Mouse (Mus musculus): Measurements from ENCODE around the gene Ndufaf3.
"Not testable (repeated sequence)": the region's sequence is repeated elsewhere in the genome, so short reads cannot be mapped to it uniquely, and the experiment has no call there.

Gene Ndufaf3

DNA sequence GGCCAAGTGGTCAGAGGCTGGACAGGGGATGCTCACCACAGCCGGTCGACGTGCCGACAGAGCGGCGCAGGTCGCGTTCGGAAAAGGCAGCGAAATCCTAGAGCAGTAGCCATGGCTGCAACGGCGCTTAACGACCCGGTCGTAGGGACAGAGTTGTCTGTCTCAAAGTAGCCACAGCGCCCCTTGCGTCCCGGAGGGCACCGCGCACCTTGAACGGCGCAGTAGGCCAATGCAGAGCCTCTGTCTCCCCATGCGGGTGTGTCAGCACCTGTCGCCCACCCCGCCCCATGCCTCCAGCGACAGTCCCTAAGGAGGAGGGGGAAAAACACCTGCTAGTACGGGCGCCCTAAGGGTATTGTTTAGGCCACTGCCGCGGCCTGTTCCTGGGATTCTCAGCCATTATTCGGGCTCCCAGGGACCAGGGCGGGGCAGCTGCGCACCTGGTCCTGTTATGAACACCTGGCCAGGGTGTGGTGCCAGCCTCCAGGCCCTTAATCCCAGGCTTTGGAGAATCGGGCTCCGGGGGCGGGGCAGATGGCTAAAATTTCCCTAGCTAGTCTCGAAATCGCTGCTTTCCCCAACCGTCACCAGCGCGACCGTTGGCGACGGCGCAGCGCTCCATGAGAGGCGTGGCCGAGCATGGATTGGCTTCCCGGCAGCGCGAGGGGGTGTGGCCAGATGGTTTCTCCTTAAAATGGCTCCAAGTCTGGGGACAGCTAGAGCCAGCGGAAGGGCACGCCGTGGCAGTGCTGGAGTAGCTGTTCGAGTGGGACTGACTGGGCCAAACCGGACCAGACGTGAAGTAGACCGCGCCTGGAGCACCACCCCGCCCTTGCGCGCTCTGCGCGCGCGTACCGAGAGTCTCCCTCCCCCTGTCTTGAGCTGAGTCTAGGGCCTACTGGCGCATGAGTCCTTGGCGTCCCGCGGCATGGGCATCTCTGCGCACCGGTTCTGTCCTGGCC, at the start of gene Ndufaf3:
Ndufaf3 (minus strand) TSS at position 620 of the 962 bp plus-strand sequence.
- DNase-seq (ENCODE audit: low read depth), result peak; percentile 92

DNA sequence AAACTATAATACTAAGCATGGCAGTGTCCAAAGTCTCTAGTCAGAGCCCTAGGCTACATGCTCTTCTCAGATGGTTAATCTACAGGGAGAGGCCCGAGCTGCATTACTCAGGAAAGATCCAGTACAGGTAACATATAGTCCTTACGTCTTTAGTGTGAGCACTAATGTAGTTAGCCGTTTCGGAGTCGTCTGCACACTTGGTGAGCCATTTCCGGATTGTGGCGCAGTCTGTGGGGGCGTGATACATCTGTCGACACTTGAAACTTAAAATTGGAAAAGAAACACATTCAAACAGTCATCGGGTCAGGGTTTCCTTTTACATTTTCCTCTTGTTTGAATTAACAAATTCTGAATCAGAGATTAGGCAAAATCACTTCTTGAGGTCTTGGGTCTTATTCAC, 44.3 kb upstream of the Ndufaf3 start:
- no peak for DNase-seq (ENCODE audit: low read depth)

DNA sequence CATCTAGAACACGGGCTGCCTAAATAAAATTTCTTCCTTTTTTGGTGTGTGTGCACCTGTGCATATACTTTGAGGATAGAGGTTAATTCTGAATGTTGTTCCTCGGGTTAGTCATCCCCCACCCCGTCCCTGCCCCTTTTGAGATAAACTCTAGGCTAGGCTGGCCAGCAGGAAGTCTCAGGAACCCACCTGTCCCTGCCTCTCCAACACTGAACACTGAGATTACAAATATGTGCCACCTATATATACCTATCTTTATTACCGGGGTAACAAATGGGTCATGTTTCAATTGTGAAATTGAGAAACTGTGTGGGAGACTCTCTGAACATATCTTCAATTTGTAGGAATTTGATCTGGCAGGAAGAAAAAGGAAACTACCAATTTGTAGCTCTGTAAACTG, 41.7 kb upstream of the Ndufaf3 start:
- no peak for DNase-seq (ENCODE audit: low read depth)

DNA sequence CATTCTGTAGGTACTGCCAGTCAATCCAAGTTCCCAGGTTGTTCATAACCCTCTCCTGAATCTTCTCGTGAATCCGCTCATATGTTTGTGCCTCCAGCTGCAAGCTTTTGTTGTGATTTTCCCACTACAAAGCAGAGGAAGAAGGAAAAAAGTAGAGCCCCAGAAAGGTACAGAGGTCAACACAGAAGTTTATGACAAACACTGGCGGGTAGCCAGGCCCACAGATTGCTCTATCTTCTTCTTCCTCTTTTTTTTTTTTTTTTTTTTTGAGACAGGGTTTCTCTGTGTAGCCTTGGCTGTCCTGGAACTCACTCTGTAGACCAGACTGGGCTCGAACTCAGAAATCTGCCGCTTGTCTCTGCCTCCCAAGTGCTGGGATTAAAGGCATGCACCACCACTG, 40.7 kb upstream of the Ndufaf3 start:
- not testable (repeated sequence) for DNase-seq (ENCODE audit: low read depth)

DNA sequence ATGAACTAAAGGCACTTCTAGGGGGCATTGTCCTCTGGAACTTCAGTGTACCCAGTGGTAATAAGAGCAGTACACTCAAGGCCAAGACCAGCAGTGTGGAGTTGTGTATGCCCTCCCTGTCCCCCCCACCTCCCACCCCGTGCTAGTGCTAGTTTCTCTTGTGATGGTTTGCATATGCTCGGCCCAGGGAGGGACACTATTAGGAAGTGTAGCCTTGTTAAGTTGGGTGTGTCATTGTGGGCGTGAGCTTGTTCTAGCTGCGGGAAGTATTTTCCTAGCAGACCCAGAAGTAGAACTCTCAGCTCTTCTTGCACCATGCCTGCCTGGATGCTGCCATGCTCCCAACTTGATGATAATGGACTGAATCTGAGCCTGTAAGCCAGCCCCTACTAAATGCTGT, 34.8 kb upstream of the Ndufaf3 start:
- DNase-seq (ENCODE audit: low read depth), result no peak

DNA sequence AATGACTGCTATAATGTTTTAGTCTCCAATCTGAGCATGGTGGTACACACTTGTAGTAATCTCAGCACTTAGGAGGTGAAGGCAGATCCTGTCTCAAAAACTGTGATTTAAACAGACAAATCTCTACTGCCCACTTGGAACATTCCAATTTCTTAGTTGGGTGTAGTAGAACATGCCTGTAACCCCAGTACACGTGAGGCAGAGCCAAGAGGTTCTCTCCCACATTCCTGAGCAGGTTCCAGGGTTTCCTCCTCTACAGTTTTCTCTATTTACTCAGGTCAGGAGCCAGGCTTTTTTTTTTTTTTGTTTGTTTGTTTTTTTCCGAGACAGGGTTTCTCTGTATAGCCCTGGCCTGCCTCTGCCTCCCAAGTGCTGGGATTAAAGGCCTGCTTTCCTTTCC, 32.8 kb upstream of the Ndufaf3 start:
- no peak for DNase-seq (ENCODE audit: low read depth)

DNA sequence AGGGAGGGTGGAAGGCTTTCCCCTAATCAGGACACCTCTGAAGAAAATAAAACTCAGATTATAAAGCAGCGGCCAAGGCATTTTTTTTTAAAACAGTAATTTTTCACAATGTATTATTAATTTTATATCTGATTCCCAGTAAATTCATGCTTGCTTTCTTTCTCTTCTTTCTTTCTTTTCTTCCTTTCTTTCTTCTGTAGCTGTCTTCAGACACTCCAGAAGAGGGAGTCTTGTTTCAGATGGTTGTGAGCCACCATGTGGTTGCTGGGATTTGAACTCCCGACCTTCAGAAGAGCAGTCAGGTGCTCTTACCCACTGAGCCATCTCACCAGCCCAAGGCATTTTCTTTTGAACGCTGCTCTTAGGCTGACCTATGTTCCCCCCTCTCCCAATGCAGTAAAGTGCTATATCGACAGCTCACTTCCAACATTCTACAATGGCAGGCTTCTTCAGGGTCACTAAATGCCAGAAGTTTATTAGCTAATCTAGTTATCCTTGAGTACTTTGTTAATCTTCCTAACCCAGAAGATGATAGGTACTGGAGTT, 31.9 kb upstream of the Ndufaf3 start:
- no peak for DNase-seq (ENCODE audit: low read depth)

DNA sequence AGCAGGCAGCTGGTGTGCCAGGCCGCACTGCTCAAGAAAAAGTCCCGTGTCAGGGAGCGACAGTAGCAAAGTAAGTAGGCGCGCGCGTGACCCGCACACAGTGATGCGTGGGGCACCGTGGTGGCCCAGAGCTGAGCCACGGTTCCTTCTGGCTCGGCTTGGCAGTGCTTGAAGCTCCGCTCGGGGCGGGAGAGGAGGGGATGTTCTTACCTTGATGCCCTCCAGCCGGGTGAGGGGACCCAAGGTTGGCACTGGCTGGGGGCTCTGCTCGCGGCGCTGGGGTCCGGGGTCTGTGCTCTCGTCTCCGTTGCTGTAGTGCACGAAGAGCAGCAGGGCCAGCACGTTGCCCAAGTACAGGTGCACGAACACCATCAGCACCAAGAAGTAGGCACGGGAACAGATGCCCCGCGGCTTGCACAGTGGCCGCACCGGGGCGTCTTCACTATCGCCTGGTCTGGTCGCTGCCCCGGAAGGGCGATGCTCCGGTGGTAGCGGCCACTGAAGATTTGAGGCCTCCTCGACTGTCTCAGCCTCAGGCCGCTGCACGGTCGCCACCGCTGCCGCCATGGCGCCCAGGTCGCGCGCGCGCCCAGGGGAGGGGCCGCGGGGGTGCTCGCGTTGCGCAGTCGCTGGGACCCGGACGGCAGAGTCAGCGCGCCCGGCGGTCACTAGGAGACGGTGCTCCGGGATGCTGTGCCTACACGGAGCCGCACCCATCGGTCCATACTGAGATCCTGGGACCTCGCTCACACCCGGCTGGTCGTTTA, 29.9 kb upstream of the Ndufaf3 start, which contains the start of gene P4htm:
P4htm (minus strand) TSS at position 670 of the 767 bp plus-strand sequence.
- DNase-seq (ENCODE audit: low read depth), result no peak

DNA sequence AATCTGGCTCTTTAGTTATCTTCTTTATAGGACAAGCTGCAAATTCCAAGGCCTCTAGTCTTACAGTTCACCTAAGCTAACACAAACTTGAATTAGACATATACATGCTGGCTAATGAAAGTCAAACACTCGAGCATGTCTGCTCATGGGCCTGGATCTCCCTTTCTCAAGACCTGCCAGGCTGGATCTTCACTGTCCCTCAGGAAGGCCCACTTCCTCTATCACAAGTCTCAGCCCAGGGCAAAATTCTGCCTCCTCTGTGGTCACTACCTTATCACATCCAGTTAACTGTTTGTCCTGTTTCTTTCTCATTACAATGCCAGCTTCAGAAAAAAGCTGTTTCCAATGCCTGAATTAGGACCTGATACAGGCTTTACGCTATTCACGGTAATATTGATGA, 27.1 kb upstream of the Ndufaf3 start:
- DNase-seq (ENCODE audit: low read depth), result no peak

DNA sequence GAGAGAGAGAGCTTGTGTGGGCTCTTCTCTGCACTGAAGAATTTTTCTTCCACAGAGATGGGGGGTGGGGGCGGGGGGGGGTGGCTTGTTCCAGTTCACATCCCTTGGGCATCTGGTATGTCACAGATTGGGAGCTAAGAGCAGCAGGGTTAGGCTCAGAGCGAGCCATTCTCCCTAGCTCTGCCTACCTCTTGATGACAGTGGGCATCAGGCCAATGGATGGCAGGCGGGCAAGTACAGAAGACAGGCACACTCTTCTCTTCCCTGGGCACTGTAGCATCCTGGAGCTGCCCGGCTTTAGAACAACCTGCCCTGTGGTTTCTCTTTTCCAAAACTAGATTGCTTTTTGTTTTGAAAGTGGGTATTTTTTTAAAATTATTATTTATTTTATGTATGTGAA, 24.2 kb upstream of the Ndufaf3 start:
- no peak for DNase-seq (ENCODE audit: low read depth)

DNA sequence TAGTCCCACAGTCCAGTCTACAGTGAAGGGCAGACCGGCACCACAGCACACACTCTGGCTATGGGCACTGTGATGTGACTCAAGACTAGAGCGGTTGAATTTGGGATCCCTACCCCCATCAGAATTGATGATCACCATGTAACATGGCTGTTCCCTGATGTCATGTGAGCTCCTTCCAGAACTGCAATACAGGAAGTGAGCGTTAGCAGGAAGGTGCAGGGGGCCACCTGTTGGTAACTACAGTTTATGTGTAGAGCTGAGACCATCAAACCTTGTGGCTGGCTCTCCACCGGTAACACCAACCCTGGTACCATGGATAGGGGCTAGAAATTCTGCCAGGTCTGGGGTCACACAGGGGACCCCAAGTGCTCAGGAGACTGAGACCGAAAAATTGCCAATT, 22.0 kb upstream of the Ndufaf3 start:
- DNase-seq (ENCODE audit: low read depth), result no peak

DNA sequence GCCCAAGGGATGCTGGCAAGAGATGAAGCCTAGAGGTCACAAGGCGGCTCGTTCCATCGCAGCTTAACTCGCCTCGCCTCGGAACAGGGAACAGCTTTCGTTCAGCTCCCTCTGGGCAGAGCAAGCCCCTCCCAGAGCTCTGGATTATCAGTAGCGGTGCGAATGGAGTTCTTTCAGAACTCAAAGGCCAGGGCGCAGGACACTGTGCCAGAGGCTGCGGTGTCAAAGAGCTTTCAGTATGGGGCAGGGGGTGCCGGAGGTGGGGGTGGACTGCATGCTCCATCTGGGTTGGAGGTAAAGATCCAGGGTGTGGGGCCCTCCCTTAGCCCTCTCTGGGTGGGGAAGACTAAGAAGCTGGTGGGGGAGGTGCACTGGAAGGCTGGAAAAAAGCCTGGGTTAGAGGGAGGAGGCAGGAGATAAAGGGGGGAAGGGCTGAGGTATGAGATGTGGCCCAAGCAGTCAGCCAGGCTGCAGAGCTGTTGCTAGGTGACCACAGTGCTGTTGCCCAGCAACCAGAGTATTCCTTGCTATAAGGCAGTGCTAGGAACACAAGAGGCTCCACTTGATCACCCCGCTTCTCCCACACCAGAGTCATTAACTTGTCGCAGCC, 20.4 kb upstream of the Ndufaf3 start:
- DNase-seq (ENCODE audit: low read depth), result no peak

DNA sequence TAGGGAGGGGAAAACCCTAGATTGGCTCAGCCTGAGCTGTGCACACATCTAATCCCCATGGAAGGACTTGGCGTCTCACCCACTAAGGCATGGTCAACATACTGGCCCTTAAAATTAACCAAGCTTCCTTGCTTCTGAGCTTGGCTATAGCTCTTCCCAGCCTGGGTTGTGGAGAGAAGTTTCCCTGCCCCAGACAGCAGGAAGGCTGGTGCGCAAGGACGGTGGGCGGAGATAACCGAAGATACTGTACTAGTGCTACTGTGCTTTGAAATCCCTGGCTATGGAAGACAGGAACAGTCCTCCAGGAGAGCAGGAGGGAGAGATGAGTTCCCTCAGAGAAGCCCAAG, 12.1 kb upstream of the Ndufaf3 start:
- no peak for DNase-seq (ENCODE audit: low read depth)

DNA sequence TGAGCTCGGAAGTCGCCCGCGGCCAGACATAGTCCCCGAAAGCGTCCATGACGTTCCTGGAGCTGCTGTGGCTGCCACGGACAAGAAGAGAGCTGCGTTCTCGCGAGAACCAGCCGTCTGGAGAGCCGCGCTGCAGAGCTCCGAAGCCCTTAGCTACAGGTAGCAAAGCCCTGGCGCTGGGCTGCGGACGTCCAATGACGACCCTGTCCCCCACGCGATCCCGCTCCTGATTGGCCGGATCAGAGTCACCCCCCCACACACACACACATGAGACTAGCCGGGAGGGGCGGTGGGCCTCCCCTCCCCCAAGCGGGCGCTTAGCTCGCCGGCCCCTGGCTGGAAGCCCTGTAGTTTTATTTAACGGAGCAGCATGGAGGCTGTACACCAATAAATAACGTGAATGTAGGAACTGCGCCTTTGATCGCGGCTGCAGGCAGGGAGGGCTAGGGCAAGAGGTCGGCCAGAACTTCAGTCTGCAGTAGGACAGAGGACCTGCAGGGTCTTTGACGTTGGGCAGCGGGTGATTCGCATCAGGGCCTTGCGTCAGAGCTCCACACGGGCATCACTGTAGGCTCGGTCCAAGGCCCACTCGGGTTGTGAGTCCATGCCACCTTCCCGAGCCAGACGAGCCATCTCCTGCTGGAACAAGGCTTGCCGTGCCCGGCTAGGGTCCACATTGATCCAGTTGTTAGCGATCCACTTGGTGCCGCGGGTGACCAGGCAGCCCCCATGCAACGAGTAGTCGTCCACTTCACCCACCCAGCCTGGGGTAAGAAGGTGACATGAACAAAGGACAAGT, 11.5 kb upstream of the Ndufaf3 start, which contains the start of gene Wdr6:
Wdr6 (minus strand) TSS at position 195 of the 799 bp plus-strand sequence.
- DNase-seq (ENCODE audit: low read depth), result peak; percentile 82

DNA sequence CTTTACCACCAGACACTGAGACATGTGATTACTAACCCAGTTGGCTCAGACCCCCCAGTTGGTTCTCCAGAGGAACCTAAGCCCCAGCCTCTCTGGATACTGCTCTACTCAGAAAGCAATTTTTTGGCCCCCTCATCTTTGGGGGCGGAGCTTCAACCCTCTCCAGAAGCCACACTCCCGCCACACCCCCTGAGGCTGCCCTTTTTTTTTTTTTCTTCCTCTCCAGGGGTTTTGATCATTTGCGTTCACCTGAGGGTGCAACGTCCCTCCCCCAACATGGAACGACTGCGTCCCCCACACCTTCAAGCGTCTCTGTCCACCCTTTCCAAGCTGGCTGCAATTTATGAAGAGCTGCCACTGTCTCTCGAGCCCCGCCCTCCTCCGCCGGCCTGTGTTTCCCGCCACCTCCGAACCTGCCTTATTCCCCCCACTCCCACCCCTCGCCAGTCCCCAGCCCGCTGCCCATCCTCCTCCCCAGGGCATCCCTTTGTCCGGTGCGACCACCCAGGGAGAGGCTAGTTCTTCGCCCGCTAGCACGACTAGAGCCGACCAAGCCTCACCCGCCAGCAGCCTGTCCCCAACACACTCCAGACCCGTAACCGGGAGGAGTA, 10.8 kb upstream of the Ndufaf3 start:
- no peak for DNase-seq (ENCODE audit: low read depth)

DNA sequence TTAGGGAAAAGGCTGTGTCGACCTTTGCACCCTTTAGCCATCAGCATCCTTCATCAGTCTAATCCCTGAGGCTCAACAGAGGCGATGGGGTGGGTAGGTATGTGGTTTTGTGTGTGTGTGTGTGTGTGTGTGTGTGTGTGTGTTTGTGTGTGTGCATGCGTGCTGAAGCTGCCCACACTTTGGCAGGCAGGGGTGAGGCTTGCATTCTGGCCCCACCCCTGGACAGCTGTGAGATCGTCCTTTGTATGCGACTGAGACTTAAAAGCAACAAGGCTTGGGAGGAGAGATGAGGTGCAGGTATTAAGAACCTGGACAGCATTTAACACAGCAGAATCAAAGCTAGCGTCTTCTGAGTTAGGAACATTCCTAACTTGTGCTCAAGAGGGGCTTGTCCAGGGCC, 9.8 kb upstream of the Ndufaf3 start:
- no peak for DNase-seq (ENCODE audit: low read depth)

DNA sequence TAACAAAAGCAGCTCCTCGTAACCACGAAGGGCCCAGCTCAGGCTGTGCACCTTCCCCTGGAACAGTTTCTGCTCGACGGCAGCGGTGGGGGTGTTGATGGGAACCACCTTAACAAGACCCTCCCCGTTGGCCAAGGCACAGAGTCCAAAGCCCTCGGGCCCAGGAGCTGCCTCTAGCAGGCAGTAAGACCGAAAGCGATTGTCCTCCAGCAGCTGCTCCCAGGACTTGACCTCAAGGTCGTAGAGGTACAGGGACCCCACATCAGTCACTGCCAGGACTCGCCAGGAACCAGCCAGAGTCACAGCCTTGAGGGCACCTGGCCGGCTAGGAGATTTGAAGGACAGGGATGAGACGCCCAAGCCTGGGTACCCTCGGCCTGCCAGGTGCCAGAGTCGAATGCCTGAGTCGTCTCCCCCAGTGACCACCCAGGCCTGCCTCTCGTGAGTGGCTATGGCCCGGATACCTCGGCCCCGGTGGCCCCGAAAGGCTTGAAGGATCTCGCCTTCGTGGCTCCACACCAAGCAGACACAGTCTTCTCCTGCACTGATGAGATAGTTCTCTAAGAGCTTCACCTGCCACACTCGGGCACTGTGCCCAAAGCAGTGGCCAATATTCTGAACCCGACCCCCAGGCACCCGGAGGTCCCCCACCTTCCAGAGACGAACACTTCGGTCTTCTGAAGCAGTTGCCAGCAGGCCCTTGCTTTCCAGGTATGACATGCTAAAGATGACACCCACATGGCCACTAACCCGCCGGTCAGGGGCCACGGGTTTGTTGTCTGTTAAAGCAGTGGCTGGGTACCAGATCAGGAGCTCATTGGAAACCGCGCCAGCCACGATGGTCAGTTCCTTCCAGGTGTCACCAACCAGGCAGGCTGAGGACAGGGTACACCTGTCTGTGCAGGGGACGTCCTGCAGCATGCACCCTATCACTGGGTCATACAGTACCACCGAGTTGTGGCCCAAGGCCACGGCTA, 8.4 kb upstream of the Ndufaf3 start:
- DNase-seq (ENCODE audit: low read depth), result no peak

DNA sequence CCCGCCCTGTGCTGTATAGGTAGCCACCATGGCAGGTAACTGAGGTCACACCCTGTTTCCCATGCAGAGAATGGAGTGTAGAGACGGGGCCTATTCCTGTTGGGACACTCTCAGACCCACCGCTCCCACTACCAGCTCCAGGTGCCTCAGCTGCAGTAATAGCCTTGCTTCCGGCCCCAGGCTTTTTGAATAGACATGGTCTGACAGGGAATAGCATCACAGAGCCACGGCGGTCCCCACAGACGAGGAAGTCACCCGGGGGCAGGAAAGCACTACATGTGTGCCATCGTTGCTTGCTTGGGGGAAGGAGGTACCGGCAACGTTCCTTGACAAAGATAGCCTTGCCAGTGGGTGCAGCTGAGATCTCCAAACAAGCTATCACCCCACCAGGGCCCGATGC, 7.7 kb upstream of the Ndufaf3 start:
- no peak for DNase-seq (ENCODE audit: low read depth)

DNA sequence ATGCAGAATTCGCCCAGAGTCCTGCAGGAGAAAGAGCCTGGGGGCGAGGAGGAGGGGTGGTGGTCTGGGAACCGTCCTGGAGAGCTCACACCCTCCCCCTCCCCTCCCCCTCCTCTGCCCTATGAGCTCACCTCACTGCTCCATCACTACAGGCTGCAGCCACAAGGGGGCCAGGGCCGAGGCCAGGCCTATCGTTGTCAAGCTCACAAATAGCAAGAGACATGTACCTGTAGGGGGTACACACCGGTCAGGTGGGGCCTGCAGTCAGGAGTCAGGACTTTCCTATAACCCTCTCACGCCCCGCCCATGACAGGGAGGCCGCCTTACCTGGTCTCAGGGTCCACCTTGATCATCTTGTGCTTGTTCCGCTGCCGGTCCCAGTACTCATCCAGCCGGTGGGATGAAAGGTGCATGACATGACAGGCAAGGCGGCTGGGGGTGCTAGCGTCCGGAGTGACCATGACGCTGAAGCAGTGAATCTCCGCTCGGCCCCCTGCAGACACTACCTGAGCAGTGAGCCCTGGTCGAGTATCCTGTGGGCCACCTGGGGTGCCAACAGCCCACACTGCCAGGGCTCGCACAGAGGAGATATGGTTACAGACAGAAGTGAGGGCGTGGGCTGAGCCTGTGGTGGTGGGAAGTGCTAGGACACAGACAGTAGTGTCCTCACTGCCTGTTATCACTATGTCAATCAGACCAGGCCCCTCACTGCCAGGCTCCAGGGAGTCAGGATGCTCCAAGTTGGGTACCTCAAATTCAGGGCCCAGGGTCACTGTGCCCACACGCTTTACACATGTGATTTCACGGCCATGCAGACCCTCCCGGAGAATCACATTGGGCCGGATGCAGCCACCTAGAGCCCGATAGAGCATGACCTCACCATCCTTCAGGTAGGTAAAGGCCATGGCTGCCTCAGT, 6.8 kb upstream of the Ndufaf3 start:
- no peak for DNase-seq (ENCODE audit: low read depth)

Measured in c-Kit-positive CD71-negative TER-119-negative erythroid progenitor cells, embryonic 14.5 days (primary cell).